Mouse (Mus musculus) testis, adult 2 months (tissue): ENCODE results near the gene Slc1a4. TPM values are rescaled to one million over a fixed set of nuclear protein-coding genes. Genes with fewer than 3 reads are reported as not detected.

Experiments used
- H3K27ac ChIP-seq: fragments of 200-500 bp; 2 replicates; pipeline ENCODE4 v1.5.1; 2012; ENCODE audit warnings: low read depth, low read length; ENCODE audit not compliant: control insufficient read depth, insufficient read depth
- H3K27me3 ChIP-seq: fragments of 200-500 bp; 2 replicates; pipeline ENCODE4 v1.6.1; 2012; ENCODE audit warnings: mild to moderate bottlenecking, low read length, moderate library complexity; ENCODE audit not compliant: control insufficient read depth, insufficient read depth
- H3K36me3 ChIP-seq: fragments of 200-500 bp; 2 replicates; pipeline ENCODE4 v1.6.1; 2012; ENCODE audit warnings: mild to moderate bottlenecking, low read length; ENCODE audit not compliant: control insufficient read depth, insufficient read depth
- H3K4me1 ChIP-seq: fragments of 200-500 bp; 2 replicates; pipeline ENCODE4 v1.6.1; 2012; ENCODE audit warnings: low read length; ENCODE audit not compliant: control insufficient read depth, insufficient read depth
- H3K4me3 ChIP-seq: fragments of 200-500 bp; 2 replicates; pipeline ENCODE4 v1.5.1; 2012; ENCODE audit warnings: low read depth, mild to moderate bottlenecking, low read length, moderate library complexity, mixed read lengths; ENCODE audit not compliant: control insufficient read depth
- CTCF ChIP-seq: fragments of 200-500 bp; IDR thresholded peaks from 2 replicates; pipeline ENCODE4 v1.5.1; 2012; ENCODE audit warnings: low read depth, mild to moderate bottlenecking, inconsistent platforms, low read length, moderate library complexity; ENCODE audit not compliant: control insufficient read depth, insufficient read depth, insufficient replicate concordance
- POLR2A ChIP-seq: fragments of 200-500 bp; IDR thresholded peaks from 2 replicates; pipeline ENCODE4 v1.6.1; 2012; ENCODE audit warnings: low read depth, mild to moderate bottlenecking, inconsistent platforms, low read length, moderate library complexity; ENCODE audit not compliant: control insufficient read depth
- polyA plus RNA-seq: library from polyadenylated mRNA; depleted of rRNA; stranded (reverse); fragments of >200 nt; gene quantifications from 2 replicates; pipeline ENCODE4 v1.2.3, GENCODE M21; 2012; rRNA removed

The Slc1a4 gene
- polyA plus RNA-seq, 1 experiment = 0.59 TPM

DNA sequence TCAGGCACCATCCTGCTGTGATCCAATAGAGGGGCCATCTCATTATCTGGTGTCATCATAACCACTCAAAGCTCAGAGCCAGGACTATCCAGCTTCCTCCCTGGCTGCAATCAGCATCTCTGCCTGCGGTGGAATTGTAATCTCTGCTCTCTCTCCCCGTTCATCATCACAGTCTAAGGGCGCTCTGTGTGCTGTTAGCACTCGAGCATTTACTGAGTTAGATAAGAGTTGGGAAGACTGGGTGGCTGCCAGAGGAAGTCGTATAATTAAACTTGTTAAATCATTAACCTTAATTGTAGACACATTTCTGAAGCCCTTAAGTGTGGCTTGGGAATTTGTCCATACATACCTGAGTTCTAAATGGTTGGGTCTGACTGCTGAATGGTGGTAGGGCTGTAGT, 53.8 kb downstream of the Slc1a4 start:
- Histone ChIP-seq H3K4me1 (no peaks in the 10 kb centered on the region), H3K27ac (no peak overlapping the region), H3K4me3 (no peak overlapping the region), H3K27me3 (no peaks in the 10 kb centered on the region), H3K36me3 (no peaks in the 10 kb centered on the region)
- TF ChIP-seq POLR2A (no peak), CTCF (no peak)

DNA sequence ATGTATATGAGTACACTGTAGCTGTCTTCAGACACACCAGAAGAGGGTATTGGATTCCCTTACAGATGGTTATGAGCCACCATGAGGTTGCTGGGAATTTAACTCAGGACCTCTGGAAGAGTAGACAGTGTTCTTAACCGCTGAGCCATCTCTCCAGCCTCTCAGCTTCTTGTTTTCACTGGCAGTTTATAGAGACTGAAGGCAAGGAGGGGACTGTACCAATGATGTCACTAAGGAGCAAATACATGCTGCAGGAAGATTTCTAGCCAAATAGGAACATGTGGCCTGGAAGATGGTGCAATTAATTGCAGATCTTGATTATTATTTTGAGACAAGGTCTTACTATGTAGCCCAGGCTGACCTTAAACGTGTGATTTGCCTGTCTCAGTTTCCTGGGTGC, 55.4 kb downstream of the Slc1a4 start:
- TF ChIP-seq POLR2A (no peak), CTCF (no peak)
- H3K36me3 ChIP-seq = no peaks in the 10 kb centered on the region

DNA sequence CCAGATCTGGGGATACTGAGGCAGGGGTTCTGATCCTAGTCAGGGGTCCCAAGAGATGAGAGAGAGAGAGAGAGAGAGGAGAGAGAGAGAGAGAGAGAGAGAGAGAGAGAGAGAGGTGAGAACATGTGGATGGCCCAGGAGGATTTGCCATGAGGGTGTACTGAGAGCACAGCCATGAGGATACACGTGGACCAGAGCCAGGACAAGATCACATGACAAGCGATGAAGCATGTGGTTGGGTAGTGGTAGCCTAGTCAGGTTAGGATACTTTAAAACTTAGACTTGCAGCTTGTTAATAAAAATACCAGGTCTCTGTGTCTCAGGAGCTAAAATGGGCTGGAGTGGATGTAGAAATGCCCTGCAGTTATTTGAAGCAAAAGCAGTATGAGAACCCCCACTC, 56.5 kb downstream of the Slc1a4 start:
- Histone ChIP-seq H3K4me3 (no peak overlapping the region), H3K27ac (no peak overlapping the region), H3K4me1 (no peaks in the 10 kb centered on the region), H3K36me3 (no peaks in the 10 kb centered on the region), H3K27me3 (no peaks in the 10 kb centered on the region)
- TF ChIP-seq POLR2A (no peak), CTCF (no peak)

More for the DNA sequence above, 55.4 kb downstream of the Slc1a4 start:
- no peaks in the 10 kb centered on the region for H3K27me3 ChIP-seq
- H3K4me3 ChIP-seq = no peak overlapping the region
- no peak overlapping the region for H3K27ac ChIP-seq
- no peaks in the 10 kb centered on the region for H3K4me1 ChIP-seq

DNA sequence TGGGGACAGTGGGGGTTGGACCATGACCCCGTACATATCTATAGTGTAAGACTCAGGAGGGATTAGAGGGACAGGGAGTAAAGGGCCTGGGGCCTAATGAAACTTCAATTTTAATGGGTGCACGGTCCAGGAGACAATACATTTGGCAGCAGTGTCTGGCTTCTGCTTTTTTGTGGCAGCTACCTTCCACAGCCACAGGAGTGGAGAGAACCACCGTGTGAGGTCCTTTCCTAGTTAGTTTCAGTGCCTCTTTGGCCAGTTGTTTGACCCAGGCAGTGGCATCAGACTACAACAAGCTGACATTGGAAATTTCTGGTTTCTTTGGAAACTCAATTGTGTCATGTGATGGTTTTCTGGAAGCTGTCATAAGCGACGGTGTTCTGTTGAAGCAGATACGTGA, 62.6 kb downstream of the Slc1a4 start:
- Histone ChIP-seq H3K36me3 (no peaks in the 10 kb centered on the region), H3K27me3 (no peaks in the 10 kb centered on the region), H3K27ac (no peak overlapping the region), H3K4me1 (no peaks in the 10 kb centered on the region), H3K4me3 (no peak overlapping the region)
- TF ChIP-seq CTCF (no peak), POLR2A (no peak)

DNA sequence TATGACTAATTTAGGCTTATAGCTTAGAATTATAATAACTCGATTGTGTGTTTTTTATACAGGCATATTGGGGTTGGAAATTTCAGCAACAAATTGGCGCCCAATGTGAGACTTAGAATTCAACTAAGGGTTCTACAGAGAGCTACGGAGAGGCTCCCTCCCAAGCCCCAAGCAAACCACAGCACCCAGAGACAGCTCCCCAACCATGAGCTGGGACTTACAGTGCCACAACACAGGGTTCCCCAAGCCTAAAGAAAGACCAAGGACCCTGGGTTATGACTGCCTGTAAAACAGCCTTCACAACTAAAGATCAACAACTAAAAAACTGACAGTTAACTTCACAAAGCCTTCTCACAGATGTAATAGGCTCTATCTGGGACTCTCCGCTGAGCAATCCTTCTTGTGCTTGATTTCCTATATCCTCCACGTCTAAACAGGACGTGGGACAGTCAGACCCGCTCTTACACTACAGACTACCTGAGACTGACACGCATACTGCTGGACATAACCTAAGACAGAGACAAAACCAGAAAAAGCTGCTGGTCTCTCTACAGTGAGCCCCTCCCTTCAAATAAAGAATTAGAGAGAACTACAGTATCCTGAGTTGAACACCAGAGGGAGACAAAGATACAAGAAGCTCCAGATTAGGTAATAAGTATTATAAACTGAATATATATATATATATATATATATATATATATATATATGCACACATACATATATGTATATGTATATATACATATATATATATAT, 69.7 kb downstream of the Slc1a4 start:
- H3K27me3 ChIP-seq = no peaks in the 10 kb centered on the region
- TF ChIP-seq CTCF (no peak), POLR2A (no peak)
- no peak overlapping the region for H3K27ac ChIP-seq
- H3K36me3 ChIP-seq = no peaks in the 10 kb centered on the region
- no peaks in the 10 kb centered on the region for H3K4me1 ChIP-seq
- H3K4me3 ChIP-seq = no peak overlapping the region

DNA sequence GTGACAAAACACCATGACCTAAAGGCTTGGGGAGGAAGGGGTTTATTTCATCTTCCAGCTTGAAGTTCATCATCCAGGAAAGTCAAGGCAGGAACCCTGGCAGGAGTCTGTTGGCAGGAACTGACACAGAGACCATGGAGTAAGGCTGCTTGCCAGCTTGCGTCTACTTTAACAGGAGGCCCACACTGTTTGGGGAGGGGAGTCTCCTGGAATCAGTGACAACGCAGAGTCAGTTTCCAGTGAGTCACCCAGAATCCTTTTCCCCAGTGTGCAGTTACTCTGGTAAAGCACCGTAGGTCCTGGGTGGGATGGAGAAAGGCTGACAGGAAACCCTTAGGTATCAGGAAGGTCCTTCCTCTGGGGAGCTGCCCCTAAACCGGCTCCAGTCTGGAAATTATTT, 77.7 kb downstream of the Slc1a4 start:
- Histone ChIP-seq H3K27ac (no peak overlapping the region), H3K4me1 (no peaks in the 10 kb centered on the region; the same call in 1 of the 2 replicates), H3K36me3 (no peaks in the 10 kb centered on the region), H3K4me3 (no peak overlapping the region), H3K27me3 (no peaks in the 10 kb centered on the region)
- TF ChIP-seq CTCF (no peak), POLR2A (no peak)

DNA sequence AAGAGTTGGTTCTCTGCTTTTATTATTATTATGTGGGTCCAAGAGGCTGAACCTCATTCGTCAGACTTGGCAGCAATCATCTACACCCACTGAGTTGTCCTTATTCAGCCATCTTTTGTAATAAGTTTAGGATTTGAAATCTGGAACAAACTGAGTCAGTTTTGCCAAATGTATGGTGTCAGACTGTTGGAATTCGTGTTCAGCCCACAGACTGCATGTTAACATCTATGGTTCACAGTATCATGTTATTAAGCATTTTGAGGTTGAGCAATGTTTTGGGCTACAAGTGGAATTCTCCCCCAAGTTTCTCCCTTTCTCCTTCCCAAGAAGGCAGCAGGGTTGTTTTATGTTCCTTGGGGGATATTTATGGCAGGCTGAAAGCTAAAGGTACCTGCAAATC, 79.4 kb downstream of the Slc1a4 start:
- H3K27ac ChIP-seq = no peak overlapping the region
- TF ChIP-seq POLR2A (no peak), CTCF (no peak)
- H3K4me1 ChIP-seq = peaks cover 3% of the 10 kb centered on the region
- no peaks in the 10 kb centered on the region for H3K27me3 ChIP-seq
- no peak overlapping the region for H3K4me3 ChIP-seq
- H3K36me3 ChIP-seq = no peaks in the 10 kb centered on the region

Other genes with a start within 250 kb of the Slc1a4 start
- 8.0 and 11.3 TPM in 2 replicates for gene Actr2, start 219.8 kb downstream of the Slc1a4 start, polyA plus RNA-seq
- gene Rab1a, start 131.3 kb downstream of the Slc1a4 start, polyA plus RNA-seq = 17.9 and 18.4 TPM in 2 replicates
- gene Cep68, start 83.3 kb downstream of the Slc1a4 start, polyA plus RNA-seq = 6.3 and 7.2 TPM in 2 replicates
- 148 and 151 TPM in 2 replicates for gene Sertad2, start 210.5 kb upstream of the Slc1a4 start, polyA plus RNA-seq